Mouse (Mus musculus) kidney, embryonic 15.5 days (tissue): ENCODE measurements at regions not wholly inside any gene's neighbourhood (a gene's known extent, or its start where the extent isn't known, plus 50 kb on each side); places are given as distances from the start of the nearest gene placed in this dataset.

Source experiments
- ATAC-seq: fragments of 200-750 bp; cut with Nextera tagmentation; replicated peaks from 2 replicates; pipeline ENCODE4 v1.8.0; 2017; ENCODE audit warnings: moderate TSS enrichment; ENCODE audit not compliant: low FRiP score
- H3K27ac ChIP-seq: fragments of 300-500 bp; sonication (generic); 2 replicates; pipeline ENCODE4 v1.5.1; 2015; ENCODE audit warnings: mild to moderate bottlenecking, inconsistent platforms
- H3K27me3 ChIP-seq: fragments of 300-500 bp; sonication (generic); 2 replicates; pipeline ENCODE4 v1.6.1; 2015; ENCODE audit warnings: inconsistent platforms
- H3K36me3 ChIP-seq: fragments of 300-500 bp; sonication (generic); 2 replicates; pipeline ENCODE4 v1.6.1; 2015; ENCODE audit warnings: inconsistent platforms
- H3K4me1 ChIP-seq: fragments of 300-500 bp; sonication (generic); 2 replicates; pipeline ENCODE4 v1.6.1; 2015; ENCODE audit warnings: inconsistent platforms
- H3K4me2 ChIP-seq: fragments of 300-500 bp; sonication (generic); 2 replicates; pipeline ENCODE4 v1.6.1; 2015; ENCODE audit warnings: moderate library complexity, mild to moderate bottlenecking, inconsistent platforms
- H3K4me3 ChIP-seq: fragments of 300-500 bp; sonication (generic); replicated peaks from 2 replicates; pipeline ENCODE4 v1.5.1; 2015; ENCODE audit warnings: mild to moderate bottlenecking, inconsistent platforms
- H3K9ac ChIP-seq: fragments of 300-500 bp; sonication (generic); 2 replicates; pipeline ENCODE4 v1.6.1; 2015; ENCODE audit warnings: mild to moderate bottlenecking, inconsistent platforms
- H3K9me3 ChIP-seq: fragments of 300-500 bp; sonication (generic); replicated peaks from 2 replicates; pipeline ENCODE4 v1.6.1; 2016; ENCODE audit warnings: inconsistent platforms
- WGBS: fragments of 180-500 bp; shearing (Covaris S2); methylation state at CpG from one replicate; pipeline ENCODE4 v1.1.7; 2015; ENCODE audit warnings: mixed read lengths; 5-methylcytosine and 5-hydroxymethylcytosine counted together

DNA sequence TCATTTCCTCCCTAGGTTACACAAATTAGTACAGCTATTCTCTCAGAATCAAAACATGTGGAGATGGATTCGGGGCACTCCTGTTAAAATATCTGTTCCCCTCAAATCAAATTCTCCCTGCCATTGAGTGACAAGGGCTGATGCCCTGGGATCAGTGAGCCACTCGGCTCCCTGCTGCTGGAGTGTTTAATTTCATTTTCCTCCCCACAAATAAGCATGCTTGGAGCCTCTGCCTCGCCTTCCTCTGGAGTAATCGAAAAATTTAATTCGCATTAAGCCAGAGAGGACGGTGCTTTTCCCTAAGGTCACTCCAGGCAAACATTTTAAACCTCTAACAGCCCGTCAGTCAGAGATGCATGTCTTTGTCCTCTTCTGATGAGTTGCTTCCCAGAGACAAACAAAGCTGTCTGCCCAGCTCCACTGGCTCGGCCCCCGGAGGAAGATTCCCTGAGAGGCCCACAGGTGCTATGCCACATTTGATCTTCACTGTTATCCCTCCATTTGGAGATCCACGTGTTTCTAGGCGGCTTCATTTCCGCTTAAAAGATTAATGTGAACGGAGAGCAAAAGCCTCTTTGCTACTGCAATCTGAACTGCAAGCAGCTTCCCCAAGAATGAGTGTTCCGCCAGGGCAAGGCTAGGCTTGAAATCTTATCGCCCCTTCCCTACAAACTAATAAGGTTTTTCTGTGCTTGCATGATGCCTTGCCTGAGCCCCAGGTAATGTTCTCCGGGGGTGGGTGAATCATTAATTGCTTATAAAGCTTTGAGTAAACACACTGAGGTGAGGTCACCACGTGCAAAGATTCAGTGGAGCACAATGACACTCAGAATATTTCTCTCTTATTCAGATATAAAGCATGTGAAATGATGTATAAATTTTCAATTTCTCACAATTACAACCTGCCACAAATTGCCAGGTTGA is 95.8 kb upstream of the Slc24a5 start:
- H3K9me3 ChIP-seq: no peaks in the 10 kb centered on the region
- peak overlapping the region; percentile 54; the same call in 1 of the 2 replicates for H3K27ac ChIP-seq
- 0 out of 2 replicates have a peak overlapping the region, but pooled peaks have one; percentile 2 for H3K4me2 ChIP-seq
- H3K9ac ChIP-seq: no peak overlapping the region
- no peaks in the 10 kb centered on the region for H3K27me3 ChIP-seq
- 32% methylated on average over 17 of the region's 17 CpGs for WGBS
- no peaks in the 10 kb centered on the region for H3K36me3 ChIP-seq
- ATAC-seq: peak; percentile 69; the same call in 1 of the 2 replicates
- H3K4me1 ChIP-seq: peaks cover 7% of the 10 kb centered on the region; the same call in 1 of the 2 replicates
- H3K4me3 ChIP-seq: no peak overlapping the region

DNA sequence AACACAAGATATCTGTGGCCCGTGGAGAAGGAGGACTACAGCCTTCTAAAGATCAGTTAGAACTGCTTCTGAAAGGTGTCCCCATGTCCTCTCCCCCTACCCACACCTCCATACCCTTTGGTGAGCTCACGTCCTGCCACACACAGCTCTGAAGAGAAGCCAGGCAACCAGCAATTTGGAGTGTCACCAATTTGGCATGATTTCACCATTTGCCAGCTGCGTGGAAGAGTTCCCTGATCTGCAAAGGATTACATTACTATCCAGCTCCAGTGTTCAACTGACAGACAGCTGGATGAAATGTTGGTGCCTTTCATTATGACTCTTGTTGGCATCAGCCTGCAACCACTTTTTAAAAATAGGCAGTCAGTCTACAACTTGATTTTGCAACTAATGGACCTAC is 92.8 kb upstream of the Slc24a5 start:
- no peak overlapping the region for H3K27ac ChIP-seq
- H3K4me3 ChIP-seq: no peak overlapping the region
- no peaks in the 10 kb centered on the region for H3K9me3 ChIP-seq
- no peak overlapping the region for H3K4me2 ChIP-seq
- H3K9ac ChIP-seq: no peak overlapping the region
- ATAC-seq: no peak
- no peaks in the 10 kb centered on the region for H3K27me3 ChIP-seq
- 79% methylated on average over 3 of the region's 3 CpGs for WGBS
- peaks cover 7% of the 10 kb centered on the region; the same call in 1 of the 2 replicates for H3K4me1 ChIP-seq
- H3K36me3 ChIP-seq: no peaks in the 10 kb centered on the region

DNA sequence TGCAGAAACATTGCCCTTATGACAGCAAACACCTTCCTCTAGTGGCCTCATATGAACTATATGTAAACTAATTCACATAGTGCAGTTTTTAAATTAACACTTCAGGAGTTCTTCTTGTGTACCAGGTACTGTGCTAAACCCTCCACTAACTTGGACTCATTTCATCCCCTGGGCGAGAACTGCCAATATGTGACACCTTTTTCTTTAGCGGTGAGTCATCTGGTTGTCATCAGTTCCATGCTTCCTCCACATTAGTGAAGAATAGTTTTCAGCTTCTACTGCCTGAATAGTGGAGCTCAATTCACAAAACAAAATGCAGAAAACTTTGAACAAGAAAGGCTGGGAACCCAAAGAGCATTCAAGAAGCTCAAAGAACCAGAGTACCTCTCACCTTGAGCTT is 76.9 kb upstream of the Slc24a5 start:
- no peaks in the 10 kb centered on the region for H3K9me3 ChIP-seq
- no peak for ATAC-seq
- no peak overlapping the region for H3K9ac ChIP-seq
- no peaks in the 10 kb centered on the region for H3K27me3 ChIP-seq
- H3K4me3 ChIP-seq: no peak overlapping the region
- no peaks in the 10 kb centered on the region for H3K4me1 ChIP-seq
- WGBS: 80% methylated on average over 2 of the region's 2 CpGs
- H3K36me3 ChIP-seq: no peaks in the 10 kb centered on the region
- no peak overlapping the region for H3K4me2 ChIP-seq
- no peak overlapping the region for H3K27ac ChIP-seq

DNA sequence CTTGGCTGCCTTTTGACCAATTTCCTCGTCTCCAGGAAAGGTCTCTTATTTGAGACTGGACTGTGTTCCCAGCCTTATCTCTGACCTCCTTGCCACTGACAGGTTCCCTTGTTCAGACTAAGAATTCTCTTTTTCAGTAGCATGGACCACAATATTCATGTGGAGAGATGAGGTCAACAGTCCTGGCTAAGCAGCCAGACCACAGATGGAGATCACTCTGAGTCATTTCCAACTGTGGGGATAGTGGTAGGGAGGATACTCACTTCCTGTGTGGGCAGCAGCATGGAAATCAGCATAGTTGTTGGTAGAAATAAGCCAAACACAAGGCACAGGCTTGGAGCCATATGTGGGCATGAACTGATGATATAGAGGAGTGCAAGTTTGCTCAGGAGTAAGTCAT is 52.9 kb upstream of the Slc24a5 start:
- Histone ChIP-seq H3K27ac (no peak overlapping the region), H3K9ac (no peak overlapping the region), H3K4me1 (0 out of 2 replicates have a peak, but pooled peaks cover 4% of the 10 kb centered on the region), H3K4me3 (no peak overlapping the region), H3K4me2 (no peak overlapping the region), H3K9me3 (no peaks in the 10 kb centered on the region), H3K27me3 (no peaks in the 10 kb centered on the region), H3K36me3 (no peaks in the 10 kb centered on the region)
- 59% methylated on average over 1 of the region's 1 CpGs for WGBS
- no peak for ATAC-seq

DNA sequence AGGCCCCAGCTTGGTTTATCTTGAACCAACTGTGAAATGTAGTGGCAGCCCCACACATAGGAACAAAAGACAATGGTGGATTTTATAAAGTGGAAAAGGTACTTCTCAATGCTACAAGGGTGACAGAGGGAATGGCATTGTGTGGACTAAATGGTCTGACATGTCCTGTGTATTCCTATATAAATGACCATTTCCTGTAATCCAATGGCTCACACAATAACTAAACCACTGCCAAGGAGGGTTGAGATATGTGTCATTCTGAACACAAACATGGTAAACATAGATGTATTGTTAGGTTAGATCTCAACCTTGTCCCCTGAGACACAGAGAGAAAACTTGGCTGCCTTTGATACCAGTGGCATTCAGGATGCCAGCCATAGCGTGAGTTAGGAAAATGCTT is 51.0 kb upstream of the Slc24a5 start:
- H3K27ac ChIP-seq: no peak overlapping the region
- ATAC-seq: no peak
- H3K9ac ChIP-seq: no peak overlapping the region
- no peaks in the 10 kb centered on the region for H3K4me1 ChIP-seq
- H3K4me2 ChIP-seq: no peak overlapping the region
- H3K27me3 ChIP-seq: no peaks in the 10 kb centered on the region
- WGBS: 92% methylated on average over 1 of the region's 1 CpGs
- H3K36me3 ChIP-seq: no peaks in the 10 kb centered on the region
- H3K9me3 ChIP-seq: no peaks in the 10 kb centered on the region
- H3K4me3 ChIP-seq: no peak overlapping the region
